Mouse (Mus musculus) CH12.LX (cell line): ENCODE measurements at regions not wholly inside any gene's neighbourhood (a gene's known extent, or its start where the extent isn't known, plus 50 kb on each side); places are given as distances from the start of the nearest gene placed in this dataset.

Experiments used
- CTCF ChIP-seq, 2 experiments: IDR thresholded peaks in 1 of 2; conservative IDR thresholded peaks in 1 of 2; 2 replicates each; pipeline ENCODE4 v1.5.1; 2011 to 2012; ENCODE audit warnings: low read depth in 2 of 2, low read length in 2 of 2, improper control_type of control experiment in 1 of 2, inconsistent platforms in 1 of 2, mild to moderate bottlenecking in 1 of 2, moderate library complexity in 1 of 2
- EP300 ChIP-seq: IDR thresholded peaks from 2 replicates; pipeline ENCODE4 v1.6.1; 2011; ENCODE audit warnings: low read length, improper control_type of control experiment
- MAZ ChIP-seq: IDR thresholded peaks from 2 replicates; pipeline ENCODE4 v1.6.1; 2012; ENCODE audit warnings: low read depth, mild to moderate bottlenecking, inconsistent platforms, low read length, improper control_type of control experiment, moderate library complexity
- POLR2A ChIP-seq: IDR thresholded peaks from 2 replicates; pipeline ENCODE4 v1.6.1; 2011; ENCODE audit warnings: low read depth, mild to moderate bottlenecking, improper control_type of control experiment, low read length
- TBP ChIP-seq: conservative IDR thresholded peaks from 2 replicates; pipeline ENCODE4 v1.6.1; 2011; ENCODE audit warnings: low read depth, low read length, improper control_type of control experiment
- ZC3H11A ChIP-seq: IDR thresholded peaks from 2 replicates; pipeline ENCODE4 v1.6.1; 2012; ENCODE audit warnings: low read depth, mild to moderate bottlenecking, inconsistent platforms, low read length, improper control_type of control experiment
- ZNF384 ChIP-seq: IDR thresholded peaks from 2 replicates; pipeline ENCODE4 v1.6.1; 2012; ENCODE audit warnings: low read depth, low read length, improper control_type of control experiment, inconsistent platforms

DNA sequence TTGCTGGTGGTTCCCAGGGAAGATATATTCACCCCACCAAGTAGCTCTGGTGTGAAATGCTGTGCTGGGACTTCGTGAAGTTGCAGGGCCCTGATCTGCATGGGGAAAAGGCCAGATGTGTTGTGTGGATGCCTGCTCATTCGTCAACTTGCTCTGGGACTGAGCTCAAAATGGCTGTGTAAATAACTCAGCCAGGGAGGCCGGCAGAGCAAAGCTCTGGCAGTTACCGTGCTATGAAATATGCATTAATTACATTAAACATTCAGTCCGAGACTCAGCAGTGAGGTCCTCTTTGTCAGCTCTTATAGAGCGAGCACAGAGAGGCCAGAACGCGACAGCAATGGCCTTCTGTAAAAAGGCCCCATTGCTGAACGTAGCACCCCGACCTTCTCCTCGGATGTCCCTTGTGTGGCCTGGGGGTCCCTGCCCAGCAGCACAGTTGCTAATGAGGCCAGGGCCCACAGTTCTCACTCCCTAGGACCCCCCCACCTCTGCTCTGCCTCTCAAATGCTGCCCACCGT is 287.1 kb upstream of the Prox1 start:
- TF ChIP-seq TBP (no peak), MAZ (no peak), CTCF (conservative IDR thresholded peaks at IDR 0.05 in 1 of 2, IDR thresholded peaks at IDR 0.05 in 1 of 2; ENCODE audit: low read depth in 2 of 2, low read length in 2 of 2) (no peak), ZC3H11A (no peak), EP300 (no peak), POLR2A (no peak), ZNF384 (no peak)
